Mouse (Mus musculus) embryonic fibroblast, embryonic 13.5 days (primary cell): ENCODE results near the gene Baat.

ENCODE experiments used
- CTCF ChIP-seq: IDR thresholded peaks from 2 replicates; pipeline ENCODE4 v1.5.1; 2011; ENCODE audit warnings: mild to moderate bottlenecking, control low read depth, low read length, moderate library complexity, borderline replicate concordance; ENCODE audit not compliant: insufficient read depth
- POLR2A ChIP-seq: IDR thresholded peaks from 2 replicates; pipeline ENCODE4 v1.6.1; 2011; ENCODE audit warnings: low read depth, mild to moderate bottlenecking, control low read depth, low read length, moderate library complexity

DNA sequence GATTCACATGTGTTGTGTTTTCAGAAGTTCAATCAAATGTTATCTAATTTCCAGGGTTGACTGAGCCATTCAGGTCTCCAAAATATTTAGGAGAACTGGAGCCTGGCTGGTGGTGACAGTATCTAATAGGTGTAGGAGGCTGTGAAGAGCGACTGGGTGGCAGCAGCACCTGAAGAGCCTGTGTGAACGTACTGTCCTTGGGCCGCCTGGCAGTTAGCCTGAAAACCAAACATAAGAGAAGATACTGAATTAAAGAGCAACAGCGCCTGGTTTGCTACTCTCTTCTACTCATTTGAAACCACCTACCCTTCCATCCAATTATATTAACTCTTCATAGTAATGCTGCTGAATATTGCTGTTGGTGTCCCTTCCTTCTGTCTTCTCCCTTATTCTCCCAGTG, 30.3 kb upstream of the Baat start:
- TF ChIP-seq CTCF (no peak), POLR2A (no peak)
